Mouse (Mus musculus) embryonic facial prominence, embryonic 12.5 days (tissue): ENCODE results near the gene Plac8. TPM values are rescaled to one million over a fixed set of nuclear protein-coding genes. Genes with fewer than 3 reads are reported as not detected.

Experiments
- ATAC-seq: fragments of 200-750 bp; cut with Nextera tagmentation; 2 replicates; pipeline ENCODE4 v1.8.0; 2017; ENCODE audit not compliant: insufficient number of reproducible peaks, insufficient read depth, low FRiP score, low TSS enrichment
- H3K27ac ChIP-seq: fragments of 300-500 bp; sonication (generic); 2 replicates; pipeline ENCODE4 v1.5.1; 2016; ENCODE audit warnings: mild to moderate bottlenecking
- H3K27me3 ChIP-seq: fragments of 300-500 bp; sonication (generic); 2 replicates; pipeline ENCODE4 v1.6.1; 2016; ENCODE audit warnings: mild to moderate bottlenecking, moderate library complexity
- H3K36me3 ChIP-seq: fragments of 300-500 bp; sonication (generic); 2 replicates; pipeline ENCODE4 v1.6.1; 2016; ENCODE audit warnings: mild to moderate bottlenecking
- H3K4me1 ChIP-seq: fragments of 300-500 bp; sonication (generic); 2 replicates; pipeline ENCODE4 v1.6.1; 2016
- H3K4me2 ChIP-seq: fragments of 300-500 bp; sonication (generic); replicated peaks from 2 replicates; pipeline ENCODE4 v1.6.1; 2016; ENCODE audit warnings: mild to moderate bottlenecking, moderate library complexity
- H3K4me3 ChIP-seq: fragments of 300-500 bp; sonication (generic); 2 replicates; pipeline ENCODE4 v1.5.1; 2016; ENCODE audit warnings: mild to moderate bottlenecking
- H3K9ac ChIP-seq: fragments of 300-500 bp; sonication (generic); 2 replicates; pipeline ENCODE4 v1.6.1; 2016; ENCODE audit warnings: mild to moderate bottlenecking, moderate library complexity
- H3K9me3 ChIP-seq: fragments of 300-500 bp; sonication (generic); 2 replicates; pipeline ENCODE4 v1.6.1; 2016; ENCODE audit warnings: mild to moderate bottlenecking, moderate library complexity
- WGBS: fragments of 180-500 bp; shearing (Covaris S2); methylation state at CpG from one replicate; pipeline ENCODE4 v1.1.7; 2016; 5-methylcytosine and 5-hydroxymethylcytosine counted together
- polyA plus RNA-seq: library from polyadenylated mRNA; unstranded; fragments of >200 nt; fragmentation: Nextera tagmentation; extraction: Ambion mirVana; gene quantifications from 2 replicates; pipeline ENCODE4 v1.2.1, GENCODE M21; 2016

Plac8 gene
- polyA plus RNA-seq, 1 experiment from 2014 or later = 3.6 TPM

DNA sequence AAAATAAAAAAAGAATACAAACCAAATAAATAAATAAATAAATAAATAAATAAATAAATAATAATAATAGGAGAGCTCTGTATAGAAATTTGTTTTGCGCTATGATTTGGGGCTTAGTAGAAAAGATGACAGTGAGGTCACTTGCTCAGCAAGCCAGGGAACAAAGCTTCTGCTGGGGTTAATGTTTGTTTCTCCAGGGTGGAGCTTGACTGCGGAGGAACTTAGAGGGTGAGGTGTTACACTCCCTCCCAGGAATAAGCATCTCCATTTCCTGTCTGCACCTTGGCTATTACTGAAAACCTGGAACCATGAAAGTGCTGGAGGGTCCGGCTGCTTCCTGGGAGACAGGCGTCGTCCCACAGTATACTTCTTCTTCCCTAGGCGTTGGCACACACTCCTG is 24.0 kb upstream of the Plac8 start:
- Histone ChIP-seq H3K4me1 (no peaks in the 10 kb centered on the region), H3K4me3 (no peak overlapping the region), H3K27me3 (no peaks in the 10 kb centered on the region), H3K9me3 (no peaks in the 10 kb centered on the region), H3K36me3 (no peaks in the 10 kb centered on the region), H3K9ac (no peak overlapping the region), H3K27ac (no peak overlapping the region), H3K4me2 (no peak overlapping the region)
- ATAC-seq = no peak
- WGBS = 88% methylated on average over 6 of the region's 6 CpGs

DNA sequence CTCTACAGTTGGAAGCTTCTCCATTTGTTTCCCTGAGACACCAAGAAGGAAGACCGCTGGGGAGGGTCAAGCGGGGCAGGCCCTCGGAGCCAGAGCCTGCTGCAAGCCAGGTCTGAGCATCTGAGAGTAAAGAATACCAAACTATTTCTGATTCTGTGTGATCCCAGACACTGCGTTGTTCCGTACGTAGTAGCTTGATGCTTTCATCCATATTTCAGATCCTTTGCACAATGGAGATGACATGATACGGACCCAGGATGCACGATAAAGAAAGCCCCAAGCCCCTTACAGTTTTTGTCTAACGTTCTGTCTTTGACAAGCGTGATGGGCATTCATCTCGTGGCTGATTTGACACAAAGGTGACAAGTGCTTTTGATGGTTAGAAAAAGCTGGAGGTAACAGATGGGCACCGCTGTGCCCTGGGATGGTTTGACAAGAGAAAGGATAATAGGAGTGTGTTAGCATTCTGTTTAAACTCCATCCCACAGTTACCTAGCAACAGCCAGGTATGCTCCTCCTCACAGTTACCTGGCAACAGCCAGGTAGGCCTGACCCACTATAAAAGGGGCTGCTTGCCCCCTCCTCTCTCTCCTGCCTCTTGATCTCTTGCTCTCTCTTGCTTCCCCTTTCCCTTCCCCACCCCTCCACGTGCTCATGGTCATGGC is 22.9 kb upstream of the Plac8 start:
- Histone ChIP-seq H3K9ac (no peak overlapping the region), H3K27me3 (no peaks in the 10 kb centered on the region), H3K4me1 (no peaks in the 10 kb centered on the region), H3K4me2 (no peak overlapping the region), H3K36me3 (no peaks in the 10 kb centered on the region), H3K27ac (no peak overlapping the region), H3K4me3 (no peak overlapping the region), H3K9me3 (no peaks in the 10 kb centered on the region)
- WGBS = 89% methylated on average over 13 of the region's 13 CpGs
- no peak for ATAC-seq

DNA sequence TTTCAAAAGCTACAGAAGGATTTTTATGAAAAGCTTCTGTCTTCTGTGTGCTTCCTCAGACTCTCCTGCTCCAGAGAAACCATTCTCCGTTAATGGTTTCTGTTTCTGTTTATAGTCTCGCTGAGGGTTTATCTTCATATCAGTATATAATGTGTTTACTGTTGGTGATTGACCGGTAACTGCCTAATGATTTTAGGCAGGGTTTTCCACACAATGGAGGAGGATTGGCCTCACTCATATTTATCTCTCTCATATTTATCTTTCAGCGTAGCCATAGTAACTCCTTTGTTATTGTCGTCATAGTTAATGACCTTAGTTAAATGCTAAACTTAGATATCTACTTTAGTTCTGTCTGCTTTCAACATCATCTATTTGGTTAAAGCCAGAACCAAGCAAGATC is 18.5 kb upstream of the Plac8 start:
- WGBS = 89% methylated on average over 5 of the region's 5 CpGs

DNA sequence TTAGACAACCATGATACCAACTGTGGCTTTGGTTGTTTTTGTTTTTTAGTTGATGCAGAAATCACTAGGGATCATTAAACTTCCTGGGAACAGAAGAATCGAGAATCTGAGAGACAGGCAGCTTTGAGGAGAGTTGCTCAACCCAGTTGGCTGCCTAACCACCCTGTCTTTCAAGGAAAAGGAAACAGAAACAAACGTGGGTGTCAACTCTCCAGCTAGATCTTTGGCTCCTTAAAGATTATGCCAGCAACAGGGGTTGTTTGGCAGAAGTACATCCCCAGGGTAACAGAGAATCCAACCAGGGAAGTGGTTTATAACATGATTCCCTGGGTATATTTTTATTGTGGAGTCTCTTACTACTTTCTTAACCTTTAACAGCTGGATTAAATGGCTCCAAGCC is 15.6 kb upstream of the Plac8 start:
- Histone ChIP-seq H3K9me3 (no peaks in the 10 kb centered on the region), H3K4me2 (no peak overlapping the region), H3K4me3 (no peak overlapping the region), H3K9ac (no peak overlapping the region), H3K36me3 (no peaks in the 10 kb centered on the region), H3K27me3 (no peaks in the 10 kb centered on the region), H3K4me1 (no peaks in the 10 kb centered on the region), H3K27ac (no peak overlapping the region)
- 40% methylated on average over 2 of the region's 2 CpGs for WGBS
- no peak for ATAC-seq

More for the DNA sequence above, 18.5 kb upstream of the Plac8 start:
- no peak overlapping the region for H3K4me2 ChIP-seq
- no peaks in the 10 kb centered on the region for H3K36me3 ChIP-seq
- H3K9ac ChIP-seq = no peak overlapping the region
- H3K9me3 ChIP-seq = no peaks in the 10 kb centered on the region
- no peak overlapping the region for H3K27ac ChIP-seq
- H3K4me1 ChIP-seq = no peaks in the 10 kb centered on the region
- ATAC-seq = no peak
- H3K27me3 ChIP-seq = no peaks in the 10 kb centered on the region
- H3K4me3 ChIP-seq = no peak overlapping the region

DNA sequence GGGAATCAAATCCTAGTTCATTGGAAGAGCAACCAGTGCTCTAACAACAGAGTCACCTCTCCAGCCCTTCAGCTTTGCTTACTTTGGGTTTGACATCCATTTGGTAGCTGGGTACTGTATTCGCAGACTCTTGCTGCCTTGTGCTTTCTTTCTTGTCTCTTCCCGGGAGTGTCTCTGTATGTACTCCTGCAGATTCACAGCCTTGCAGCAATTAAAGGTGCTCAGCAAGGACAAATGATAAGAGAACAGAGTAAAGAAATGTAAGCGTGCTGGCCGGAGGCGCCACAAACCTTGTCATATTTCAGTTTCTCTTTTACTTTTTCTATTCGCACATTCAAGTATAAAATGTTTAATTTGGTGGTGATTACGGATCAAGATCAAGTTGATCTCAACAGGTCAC is 15.1 kb upstream of the Plac8 start:
- ATAC-seq = no peak
- H3K27me3 ChIP-seq = no peaks in the 10 kb centered on the region
- H3K9ac ChIP-seq = no peak overlapping the region
- H3K9me3 ChIP-seq = no peaks in the 10 kb centered on the region
- no peak overlapping the region for H3K27ac ChIP-seq
- H3K4me2 ChIP-seq = no peak overlapping the region
- 90% methylated on average over 7 of the region's 7 CpGs for WGBS
- no peaks in the 10 kb centered on the region for H3K36me3 ChIP-seq
- H3K4me1 ChIP-seq = no peaks in the 10 kb centered on the region
- no peak overlapping the region for H3K4me3 ChIP-seq

DNA sequence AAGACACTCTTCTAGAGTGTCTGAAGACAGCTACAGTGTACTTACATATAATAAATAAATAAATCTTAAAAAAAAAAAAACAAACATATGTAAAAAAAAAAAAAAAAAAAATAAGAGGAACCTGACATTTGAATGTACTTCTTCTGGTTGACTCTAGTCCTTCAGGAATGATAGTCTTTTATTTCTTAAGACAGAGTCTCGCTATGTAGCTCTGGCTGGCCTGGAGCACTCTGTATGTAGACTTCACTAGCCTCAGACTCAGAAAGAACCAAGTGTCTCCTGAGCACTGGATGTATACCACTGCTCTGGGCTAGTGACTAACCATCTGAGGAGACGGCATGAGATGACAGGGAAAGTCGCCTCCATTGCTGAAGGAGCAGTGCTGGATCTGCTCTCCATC is 13.6 kb upstream of the Plac8 start:
- Histone ChIP-seq H3K9me3 (no peaks in the 10 kb centered on the region), H3K4me3 (no peak overlapping the region), H3K9ac (no peak overlapping the region), H3K27me3 (no peaks in the 10 kb centered on the region), H3K4me1 (no peaks in the 10 kb centered on the region), H3K27ac (no peak overlapping the region), H3K4me2 (no peak overlapping the region), H3K36me3 (no peaks in the 10 kb centered on the region)
- 89% methylated on average over 3 of the region's 3 CpGs for WGBS
- ATAC-seq = no peak

DNA sequence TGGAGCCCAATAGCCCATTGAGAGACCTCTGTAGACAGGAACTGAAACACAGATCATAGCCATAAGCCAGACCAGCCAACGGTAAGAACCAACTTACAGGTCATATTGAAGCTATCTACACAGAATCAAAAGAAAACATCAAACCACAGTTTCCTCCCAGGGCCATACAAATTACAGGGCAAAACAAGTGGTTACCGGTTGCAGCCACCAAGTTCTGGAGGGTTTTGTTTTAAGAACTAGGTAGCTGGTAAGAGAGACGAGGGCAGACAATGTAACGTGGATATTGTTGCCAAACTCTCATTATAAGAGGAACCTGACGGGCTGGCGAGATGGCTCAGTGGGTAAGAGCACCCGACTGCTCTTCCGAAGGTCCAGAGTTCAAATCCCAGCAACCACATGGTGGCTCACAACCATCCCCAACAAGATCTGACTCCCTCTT is 13.2 kb upstream of the Plac8 start:
- H3K4me1 ChIP-seq = no peaks in the 10 kb centered on the region
- H3K9ac ChIP-seq = no peak overlapping the region
- 84% methylated on average over 8 of the region's 8 CpGs for WGBS
- no peak overlapping the region for H3K4me3 ChIP-seq
- H3K9me3 ChIP-seq = no peaks in the 10 kb centered on the region
- no peak for ATAC-seq
- no peaks in the 10 kb centered on the region for H3K27me3 ChIP-seq
- H3K4me2 ChIP-seq = no peak overlapping the region
- no peak overlapping the region for H3K27ac ChIP-seq
- H3K36me3 ChIP-seq = no peaks in the 10 kb centered on the region

DNA sequence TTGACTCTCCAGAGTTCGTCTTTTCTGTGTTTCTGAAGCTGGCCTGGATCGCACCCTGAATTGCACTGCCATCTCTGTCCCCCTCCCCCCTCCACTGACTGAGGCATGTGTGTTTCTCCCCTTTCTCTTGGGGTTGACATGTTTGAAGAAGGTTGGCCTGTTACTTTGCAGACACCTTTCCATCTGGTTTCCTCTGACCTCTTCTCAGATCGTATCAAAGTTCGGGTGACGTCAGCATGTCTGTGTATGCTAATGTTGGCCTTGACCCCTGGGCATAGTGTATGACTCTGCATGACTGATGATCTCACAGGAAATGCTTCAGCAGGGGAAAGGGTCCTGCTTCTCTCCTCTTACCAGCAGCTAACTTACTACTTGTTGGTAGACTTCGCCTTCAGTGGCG is 11.0 kb upstream of the Plac8 start:
- H3K36me3 ChIP-seq = no peaks in the 10 kb centered on the region
- H3K4me3 ChIP-seq = no peak overlapping the region
- no peak for ATAC-seq
- WGBS = 80% methylated on average over 7 of the region's 7 CpGs
- no peaks in the 10 kb centered on the region for H3K9me3 ChIP-seq
- H3K4me2 ChIP-seq = no peak overlapping the region
- no peak overlapping the region for H3K9ac ChIP-seq
- no peak overlapping the region for H3K27ac ChIP-seq
- no peaks in the 10 kb centered on the region for H3K4me1 ChIP-seq
- H3K27me3 ChIP-seq = no peaks in the 10 kb centered on the region

DNA sequence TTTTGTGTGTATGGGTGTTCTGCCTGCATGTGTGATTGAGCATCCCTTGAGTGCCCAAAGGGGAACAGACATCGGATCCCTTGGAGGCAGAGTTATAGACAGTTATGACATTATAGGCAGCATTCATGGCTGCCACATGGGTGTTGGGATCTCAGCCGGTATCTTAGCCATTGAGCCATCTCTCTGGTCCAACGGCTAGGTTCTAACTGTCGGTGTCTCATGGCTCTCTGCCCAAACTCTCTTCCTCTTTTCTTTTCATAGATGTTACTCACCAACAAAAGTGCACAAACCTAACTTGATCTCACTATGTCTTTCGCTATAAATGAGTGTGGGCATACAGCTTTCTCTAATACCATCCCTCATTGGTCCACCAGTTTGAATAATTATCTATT is 10.4 kb upstream of the Plac8 start:
- 93% methylated on average over 5 of the region's 5 CpGs for WGBS
- H3K4me1 ChIP-seq = no peaks in the 10 kb centered on the region

DNA sequence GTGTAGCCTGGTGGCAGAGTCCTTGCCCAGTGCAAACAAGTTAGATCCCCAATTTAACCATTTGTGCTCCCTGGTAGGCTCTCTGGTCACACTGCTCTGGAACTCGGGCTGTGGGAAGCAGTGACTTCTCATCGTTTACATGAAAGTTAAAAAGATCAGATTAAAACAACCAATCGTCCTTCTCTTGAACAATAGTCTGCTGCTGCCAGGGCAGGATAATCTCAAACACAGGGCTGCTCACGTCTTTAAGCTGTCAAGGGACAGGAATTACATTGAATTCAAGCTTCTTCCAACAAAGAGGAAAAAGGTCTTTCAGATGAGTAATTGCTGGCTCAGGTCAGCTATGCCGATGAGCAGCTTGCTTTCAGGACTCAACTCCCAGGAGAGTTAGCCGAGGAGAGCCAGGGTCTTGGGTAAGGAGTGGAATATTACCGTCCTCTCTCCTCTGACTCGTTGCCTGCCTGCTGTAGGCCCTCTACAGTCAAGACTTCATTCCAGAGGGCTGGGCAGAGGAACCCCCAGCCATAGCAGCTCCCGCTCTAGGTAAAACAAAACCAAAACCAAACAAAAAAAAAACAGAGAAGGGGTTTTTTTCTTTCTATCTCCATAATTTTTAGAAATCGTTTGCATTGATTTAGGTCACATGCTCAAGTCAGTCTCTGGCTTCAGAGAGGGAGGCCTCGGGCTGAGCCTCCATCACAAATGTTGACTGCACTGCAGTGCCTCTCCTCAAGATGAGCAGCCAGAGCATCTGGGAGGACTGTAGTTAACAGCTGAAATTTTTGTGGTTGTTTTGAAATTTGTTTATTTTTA is 9.8 kb upstream of the Plac8 start:
- Histone ChIP-seq H3K4me2 (no peak overlapping the region), H3K4me3 (no peak overlapping the region), H3K36me3 (no peaks in the 10 kb centered on the region), H3K27ac (no peak overlapping the region), H3K9me3 (no peaks in the 10 kb centered on the region), H3K4me1 (no peaks in the 10 kb centered on the region), H3K27me3 (no peaks in the 10 kb centered on the region), H3K9ac (no peak overlapping the region)
- no peak for ATAC-seq
- 69% methylated on average over 11 of the region's 11 CpGs for WGBS

More for the DNA sequence above, 10.4 kb upstream of the Plac8 start:
- no peaks in the 10 kb centered on the region for H3K27me3 ChIP-seq
- H3K36me3 ChIP-seq = no peaks in the 10 kb centered on the region
- no peak overlapping the region for H3K4me3 ChIP-seq
- no peak overlapping the region for H3K4me2 ChIP-seq
- ATAC-seq = no peak
- no peak overlapping the region for H3K27ac ChIP-seq
- no peak overlapping the region for H3K9ac ChIP-seq
- no peaks in the 10 kb centered on the region for H3K9me3 ChIP-seq

DNA sequence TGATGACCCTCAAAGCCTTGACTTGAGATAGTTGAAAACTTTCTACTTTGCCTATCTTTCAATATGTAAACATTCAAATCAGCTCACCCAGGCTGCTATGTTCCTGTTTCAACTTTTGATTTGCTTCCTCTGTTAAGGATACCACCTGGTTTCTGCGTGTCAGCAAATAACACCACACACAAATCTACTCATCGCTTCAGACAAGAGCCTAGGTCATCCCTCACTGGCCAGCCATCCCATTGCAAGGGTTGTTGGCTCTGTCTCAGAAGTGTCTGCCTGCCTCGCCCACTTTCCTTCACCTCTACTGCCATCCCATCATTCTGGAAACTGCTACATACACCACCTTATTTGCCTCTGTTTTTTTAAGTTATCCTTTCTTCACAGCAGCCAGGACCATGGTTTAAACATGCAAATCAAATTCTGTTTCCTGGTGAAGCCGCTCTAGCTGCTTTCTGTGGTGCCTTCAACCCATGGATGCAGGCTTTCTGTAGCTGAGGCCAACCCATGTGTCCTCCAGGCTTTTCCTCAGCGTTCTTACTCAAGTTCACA is 6.9 kb upstream of the Plac8 start:
- WGBS = 83% methylated on average over 5 of the region's 5 CpGs
- Histone ChIP-seq H3K4me3 (no peak overlapping the region), H3K36me3 (no peaks in the 10 kb centered on the region), H3K27ac (no peak overlapping the region), H3K9me3 (no peaks in the 10 kb centered on the region), H3K4me1 (no peaks in the 10 kb centered on the region), H3K4me2 (no peak overlapping the region), H3K9ac (no peak overlapping the region), H3K27me3 (no peaks in the 10 kb centered on the region)
- no peak for ATAC-seq

DNA sequence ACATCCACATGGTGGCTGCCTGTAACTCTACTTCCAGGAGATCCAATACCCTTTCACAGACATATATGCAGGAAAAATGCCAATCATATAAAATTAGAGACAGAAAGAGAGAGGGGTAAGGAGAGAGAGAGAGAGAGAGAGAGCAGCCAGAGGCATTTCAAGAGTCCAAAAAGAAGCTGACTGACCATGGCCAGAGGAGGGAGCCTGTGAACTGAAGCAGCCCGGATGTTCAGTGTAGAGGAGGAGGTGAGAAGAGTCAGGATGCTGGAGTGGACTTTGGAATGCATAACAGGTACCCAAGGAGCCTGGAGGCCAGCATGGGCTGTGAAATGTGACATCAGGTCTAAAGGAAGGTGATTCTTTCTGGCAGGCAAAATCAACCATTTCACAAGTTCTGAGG is 2.7 kb upstream of the Plac8 start:
- no peak overlapping the region for H3K4me3 ChIP-seq
- no peak overlapping the region for H3K27ac ChIP-seq
- H3K4me1 ChIP-seq = no peaks in the 10 kb centered on the region; the same call in 1 of the 2 replicates
- WGBS = 74% methylated on average over 1 of the region's 1 CpGs
- ATAC-seq = no peak
- no peaks in the 10 kb centered on the region for H3K9me3 ChIP-seq
- no peak overlapping the region for H3K9ac ChIP-seq
- H3K4me2 ChIP-seq = no peak overlapping the region
- no peaks in the 10 kb centered on the region for H3K27me3 ChIP-seq
- no peaks in the 10 kb centered on the region for H3K36me3 ChIP-seq
